Mouse (Mus musculus) spleen, postnatal 10 days (tissue): Measurements from ENCODE around the gene Ing3.

ENCODE experiments used
- DNase-seq, 2 experiments: peaks; one replicate each; pipeline ENCODE4 v3.0.0; 2021 to 2022; ENCODE audit warnings: low spot score in 2 of 2

Ing3 gene

DNA sequence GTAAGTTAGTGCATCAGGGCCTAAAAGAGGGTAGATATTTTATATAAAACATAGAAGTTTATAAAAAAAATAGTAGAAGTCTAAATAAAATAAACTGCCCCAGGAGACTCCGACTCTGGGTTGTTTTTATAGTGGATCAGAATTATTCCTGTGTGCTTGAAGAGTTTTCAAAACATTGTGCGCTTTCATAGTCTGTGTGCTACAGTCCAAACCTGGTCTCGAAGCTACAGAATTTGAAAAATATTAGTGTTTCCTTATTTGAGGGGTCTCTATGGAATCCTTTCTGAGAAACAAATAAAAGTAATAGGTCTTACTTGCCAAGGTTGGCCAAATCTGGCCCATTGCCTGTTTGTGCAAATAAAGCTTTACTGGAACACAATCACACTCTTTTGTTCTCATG is 71.9 kb downstream of the Ing3 start:
- DNase-seq, result no peak

DNA sequence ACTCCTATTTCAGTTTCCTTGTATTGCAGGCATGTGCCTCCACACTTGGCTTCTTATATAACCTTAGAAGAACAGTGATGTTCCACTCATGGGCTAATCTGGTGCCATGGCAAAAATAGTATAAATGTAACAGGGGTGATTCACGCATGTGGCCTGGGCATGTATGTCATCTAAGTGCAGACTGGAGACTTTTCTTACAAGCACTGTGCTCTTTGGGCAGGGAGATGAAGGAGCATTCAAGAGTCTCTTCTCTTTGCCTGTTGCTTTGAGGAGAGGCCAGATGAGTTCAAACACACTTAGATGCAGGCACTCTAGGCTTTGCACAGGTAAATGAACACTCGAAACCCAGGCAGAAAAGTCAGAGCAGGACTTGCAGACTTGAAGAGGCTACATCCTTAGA is 74.8 kb downstream of the Ing3 start:
- DNase-seq, result no peak
